Mouse (Mus musculus) brain, embryonic 18.5 days (tissue): ENCODE measurements around the gene Setd1a.

Source experiments
- DNase-seq: peaks from one replicate; pipeline ENCODE4 v3.0.0-alpha.2; 2012; ENCODE audit warnings: low read depth, low spot score

Setd1a gene

DNA sequence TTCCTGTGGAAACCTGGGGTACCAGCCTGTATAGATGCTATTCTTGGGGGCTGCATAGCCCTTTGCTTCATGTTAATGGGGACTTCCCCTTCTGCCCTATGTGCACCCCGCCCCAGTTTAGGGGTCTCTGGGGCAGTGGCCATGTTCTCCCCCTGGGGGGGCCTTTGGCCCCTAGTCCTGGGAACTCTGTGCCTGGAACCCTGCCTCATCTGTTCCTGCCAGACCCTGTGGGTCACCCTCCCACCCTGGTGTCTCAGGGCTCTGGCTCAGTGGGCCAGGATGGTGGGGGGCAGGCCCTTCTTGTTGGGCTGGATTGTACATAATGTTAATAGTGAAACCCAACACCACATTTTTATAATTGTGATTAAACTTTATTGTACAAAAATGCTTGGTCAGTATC lies 23.3 kb downstream of the Setd1a start:
- DNase-seq, result no peak

DNA sequence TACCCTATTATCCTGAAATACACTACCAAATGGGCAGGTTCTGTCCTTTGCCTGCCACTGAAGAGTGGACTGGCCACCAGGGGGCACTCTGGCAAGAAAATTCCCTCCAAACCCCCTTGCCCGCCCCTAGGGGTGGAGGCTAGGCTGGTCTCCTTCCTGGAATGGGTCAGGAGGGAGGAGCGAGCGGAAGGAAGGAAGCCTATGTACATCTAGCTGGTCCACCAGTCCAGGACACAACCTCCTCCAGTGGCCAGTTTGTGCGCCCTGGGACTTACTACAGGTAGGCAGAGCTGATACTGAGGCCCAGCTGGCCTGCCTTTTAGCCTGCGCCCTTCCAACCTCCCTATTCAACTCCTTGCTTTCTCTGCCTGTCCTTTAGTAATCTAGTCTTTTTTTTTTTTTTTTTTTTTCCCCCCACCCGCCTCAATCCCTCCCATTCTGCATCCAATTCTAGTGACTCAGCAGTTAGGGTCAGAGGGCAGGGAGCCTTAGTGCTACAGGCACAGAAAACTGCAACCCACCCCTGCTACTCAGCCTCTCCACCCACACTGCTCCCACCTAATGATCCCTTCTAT lies 24.1 kb downstream of the Setd1a start, which contains the start of gene Hsd3b7:
Hsd3b7 (plus strand) TSS at position 170 of the 575 bp plus-strand sequence.
- DNase-seq, result no peak

DNA sequence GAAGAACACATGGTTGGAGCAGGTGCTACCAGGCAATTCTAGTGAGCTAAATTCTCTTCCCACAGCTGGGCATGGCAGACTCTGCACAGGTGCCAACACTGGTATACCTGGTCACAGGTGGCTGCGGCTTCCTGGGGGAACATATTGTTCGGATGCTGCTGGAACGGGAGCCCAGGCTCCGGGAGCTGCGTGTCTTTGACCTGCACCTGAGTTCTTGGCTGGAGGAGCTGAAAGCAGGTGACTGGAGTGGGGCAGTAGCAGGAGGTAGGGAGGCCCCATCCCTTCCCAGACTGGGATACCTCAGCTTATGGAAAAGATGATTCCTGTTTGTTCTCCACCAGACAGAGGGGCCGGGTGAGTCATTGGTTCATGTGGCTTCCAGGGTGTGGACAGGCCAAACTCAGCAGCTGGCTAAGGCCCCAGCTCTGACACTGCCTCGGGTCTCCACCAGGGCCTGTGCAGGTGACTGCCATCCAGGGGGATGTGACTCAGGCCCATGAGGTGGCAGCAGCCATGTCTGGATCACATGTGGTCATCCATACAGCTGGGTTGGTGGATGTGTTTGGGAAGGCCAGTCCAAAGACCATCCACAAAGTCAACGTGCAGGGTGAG lies 24.6 kb downstream of the Setd1a start:
- no peak for DNase-seq

DNA sequence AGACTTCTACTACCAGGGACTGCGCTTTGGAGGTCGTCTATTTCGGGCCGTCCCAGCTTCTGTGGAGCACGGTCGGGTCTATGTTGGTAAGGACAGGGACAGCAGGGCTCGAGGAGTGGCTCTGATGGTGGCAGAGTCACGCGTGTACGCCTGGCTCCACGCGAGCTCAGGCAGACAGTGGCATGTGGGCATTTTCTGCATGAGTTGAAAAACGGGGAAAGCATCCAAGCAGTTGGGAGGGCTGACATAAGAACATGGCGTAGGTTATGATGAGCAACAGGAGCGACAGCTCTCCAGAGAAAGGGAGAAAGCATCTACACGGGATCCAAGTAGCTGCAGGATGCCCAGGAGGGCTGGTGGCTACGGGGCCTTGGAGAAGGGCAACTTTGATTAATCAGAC lies 25.8 kb downstream of the Setd1a start:
- no peak for DNase-seq

DNA sequence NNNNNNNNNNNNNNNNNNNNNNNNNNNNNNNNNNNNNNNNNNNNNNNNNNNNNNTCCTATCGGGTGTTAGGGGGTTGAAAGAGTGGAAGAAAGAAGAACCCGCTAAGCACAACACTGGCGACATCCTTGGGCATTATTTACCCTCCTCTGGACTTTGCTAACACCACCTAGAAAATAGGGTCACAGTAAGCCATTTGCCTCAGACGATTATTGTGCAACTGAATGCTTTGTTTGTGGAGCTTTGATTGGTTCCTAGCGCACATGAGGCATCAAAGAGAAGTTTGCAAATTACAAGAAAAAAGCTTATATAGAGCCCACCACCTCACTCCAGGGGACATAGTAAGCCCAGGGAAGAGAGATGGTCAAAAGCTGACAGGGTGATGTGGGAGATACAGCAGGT lies 32.4 kb downstream of the Setd1a start:
- no peak for DNase-seq

DNA sequence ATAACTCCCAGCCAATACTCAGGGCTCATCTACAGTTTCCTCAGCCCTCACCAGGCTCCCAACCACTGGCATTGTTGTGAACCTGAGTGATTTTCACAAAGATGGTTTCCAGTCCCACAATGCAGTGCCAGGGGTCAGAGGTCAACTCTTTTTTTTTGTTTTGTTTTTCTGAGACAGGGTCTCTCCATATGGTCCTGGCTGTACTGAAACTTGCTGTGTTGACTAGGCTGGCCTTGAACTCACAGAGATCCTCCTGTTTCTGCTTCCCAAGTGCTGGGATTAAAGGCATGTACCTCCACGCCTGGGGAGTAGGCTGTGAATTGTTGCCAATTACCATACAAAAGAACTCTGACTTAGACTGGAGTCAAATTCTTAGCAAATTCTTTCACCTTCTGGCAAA lies 33.4 kb downstream of the Setd1a start:
- no peak for DNase-seq

DNA sequence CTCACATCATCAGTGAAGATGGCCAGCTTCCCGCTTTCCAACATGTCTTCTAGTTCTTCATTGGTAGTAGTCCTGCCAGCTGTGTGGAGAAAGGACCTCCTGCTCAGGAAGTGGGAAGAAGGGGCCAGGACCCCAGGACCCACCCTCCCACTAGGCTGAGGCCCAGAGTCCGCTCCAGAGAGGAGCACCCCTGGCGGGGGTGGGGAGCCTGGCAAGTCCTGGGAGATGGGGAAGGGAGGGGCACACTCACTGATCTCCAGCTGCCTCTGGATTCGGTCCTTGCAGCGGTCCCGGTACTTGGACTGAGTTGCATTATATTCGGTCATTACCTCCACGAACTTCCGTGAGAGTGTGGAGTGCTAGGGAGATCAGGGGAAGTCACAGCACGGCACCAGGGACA lies 34.2 kb downstream of the Setd1a start:
- DNase-seq, result no peak

DNA sequence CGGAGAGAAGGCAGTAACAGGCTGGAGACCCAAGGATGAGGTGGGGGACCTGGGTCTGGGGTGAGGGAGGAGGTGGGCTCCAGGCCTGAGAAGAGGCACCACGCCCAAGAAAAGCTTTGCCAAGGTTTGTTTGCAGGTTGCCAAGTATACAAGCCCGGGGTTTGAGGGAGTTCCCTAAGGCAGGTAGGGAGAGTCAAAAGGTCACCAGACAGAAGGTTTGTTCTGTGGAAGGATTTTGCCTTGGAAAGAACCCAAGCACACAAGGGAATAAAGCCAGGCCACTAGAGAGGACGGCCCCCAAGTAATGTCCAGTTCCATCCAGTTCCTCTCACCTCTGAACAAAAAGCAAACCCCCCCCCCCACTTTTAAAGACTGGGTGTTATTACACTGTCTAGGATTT lies 34.8 kb downstream of the Setd1a start:
- no peak for DNase-seq

DNA sequence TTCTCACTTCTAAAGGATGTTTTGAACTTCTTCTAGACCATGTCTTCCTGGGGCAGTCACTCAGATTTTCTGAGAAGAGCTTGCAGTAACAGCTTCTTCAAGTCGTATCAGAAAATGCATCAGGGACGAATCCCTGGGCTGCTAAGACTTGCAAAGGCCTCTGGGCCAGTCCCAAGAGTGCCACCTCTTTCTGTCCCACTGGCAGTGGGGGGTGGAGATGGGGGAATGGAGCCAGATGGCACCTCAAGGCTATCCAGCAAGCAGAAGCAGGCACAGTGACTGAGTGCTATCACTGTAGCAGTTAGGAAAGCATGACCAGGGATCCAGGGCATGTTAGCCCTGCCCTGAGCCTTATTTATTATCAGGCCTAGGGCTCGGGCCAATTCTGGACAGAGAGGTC lies 35.8 kb downstream of the Setd1a start:
- no peak for DNase-seq

DNA sequence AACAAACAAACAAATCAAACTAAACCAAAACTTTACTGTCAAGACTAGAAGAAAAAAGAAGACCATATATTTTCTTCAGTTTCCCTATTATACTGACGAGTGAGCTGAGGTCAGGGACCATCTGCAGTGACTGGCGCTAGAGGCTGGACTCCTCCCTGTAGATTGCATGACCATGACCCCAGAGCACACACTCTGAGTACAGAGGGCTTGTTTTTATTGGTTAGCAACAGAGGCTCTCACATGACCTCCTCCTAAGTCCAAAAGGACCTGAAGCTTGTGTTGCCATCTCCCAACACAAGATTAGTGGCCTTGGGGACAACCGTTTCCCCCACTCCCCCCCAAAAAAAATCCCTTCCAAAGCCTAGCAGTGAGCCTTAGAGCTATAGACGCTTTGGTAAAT lies 37.4 kb downstream of the Setd1a start:
- no peak for DNase-seq

DNA sequence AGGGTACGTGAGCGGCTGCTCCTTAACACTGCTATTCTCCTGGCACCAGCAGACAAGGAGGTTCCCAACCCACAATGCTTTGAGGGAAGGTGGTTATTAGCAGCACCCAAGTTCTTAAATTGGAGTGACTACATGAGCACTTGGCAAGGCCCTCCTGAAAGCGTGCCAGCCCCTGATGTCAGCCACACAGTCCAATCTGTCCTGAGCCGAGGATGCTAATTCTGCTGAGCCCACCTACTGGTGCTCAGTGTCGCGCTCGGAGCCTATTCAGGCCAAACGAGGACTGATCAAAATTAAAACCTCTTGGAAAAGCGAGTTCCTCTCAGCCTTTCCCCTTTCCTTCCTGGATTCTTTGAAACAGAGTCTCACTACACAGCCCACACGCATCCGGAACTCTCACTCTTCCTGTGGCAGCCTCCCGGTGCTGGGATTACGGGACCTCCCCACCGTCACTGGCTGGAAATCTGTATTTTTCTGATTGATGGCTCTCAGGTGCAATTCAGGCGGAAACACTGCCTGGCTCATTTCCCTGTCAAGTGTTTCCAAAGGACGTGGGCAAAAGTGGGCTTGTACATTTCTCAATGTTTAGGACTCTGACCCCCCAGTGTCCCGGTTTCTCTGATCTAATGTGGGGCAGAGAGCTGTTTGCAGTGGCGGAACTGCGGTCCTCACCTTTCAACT lies 37.9 kb downstream of the Setd1a start:
- peak; percentile 20 for DNase-seq

DNA sequence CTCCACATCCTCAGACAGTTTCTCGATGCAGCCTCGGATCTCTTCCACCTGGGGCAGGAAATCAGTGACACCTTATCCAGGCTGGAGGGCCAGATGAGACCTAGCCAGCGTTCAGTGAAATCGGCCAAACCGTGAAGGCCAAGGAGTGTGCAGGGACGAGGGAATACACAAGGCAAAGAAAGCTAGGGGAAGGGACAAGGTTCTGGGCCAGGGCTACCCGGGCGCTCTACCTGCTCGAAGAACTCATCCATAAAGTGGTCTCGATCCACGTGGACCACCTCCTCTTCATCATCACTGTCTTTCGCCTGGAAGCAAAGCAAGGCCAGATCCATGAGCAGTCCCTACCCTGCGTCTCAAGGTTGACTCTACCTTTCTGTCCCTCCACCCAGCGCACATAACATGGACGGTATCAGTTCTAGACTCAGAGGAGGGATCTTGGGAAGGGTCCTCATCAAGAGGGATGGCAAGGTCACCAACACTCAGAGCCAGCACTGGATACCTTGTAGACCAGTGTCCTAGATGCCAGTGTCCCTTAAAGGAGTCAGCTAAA lies 38.7 kb downstream of the Setd1a start:
- no peak for DNase-seq

DNA sequence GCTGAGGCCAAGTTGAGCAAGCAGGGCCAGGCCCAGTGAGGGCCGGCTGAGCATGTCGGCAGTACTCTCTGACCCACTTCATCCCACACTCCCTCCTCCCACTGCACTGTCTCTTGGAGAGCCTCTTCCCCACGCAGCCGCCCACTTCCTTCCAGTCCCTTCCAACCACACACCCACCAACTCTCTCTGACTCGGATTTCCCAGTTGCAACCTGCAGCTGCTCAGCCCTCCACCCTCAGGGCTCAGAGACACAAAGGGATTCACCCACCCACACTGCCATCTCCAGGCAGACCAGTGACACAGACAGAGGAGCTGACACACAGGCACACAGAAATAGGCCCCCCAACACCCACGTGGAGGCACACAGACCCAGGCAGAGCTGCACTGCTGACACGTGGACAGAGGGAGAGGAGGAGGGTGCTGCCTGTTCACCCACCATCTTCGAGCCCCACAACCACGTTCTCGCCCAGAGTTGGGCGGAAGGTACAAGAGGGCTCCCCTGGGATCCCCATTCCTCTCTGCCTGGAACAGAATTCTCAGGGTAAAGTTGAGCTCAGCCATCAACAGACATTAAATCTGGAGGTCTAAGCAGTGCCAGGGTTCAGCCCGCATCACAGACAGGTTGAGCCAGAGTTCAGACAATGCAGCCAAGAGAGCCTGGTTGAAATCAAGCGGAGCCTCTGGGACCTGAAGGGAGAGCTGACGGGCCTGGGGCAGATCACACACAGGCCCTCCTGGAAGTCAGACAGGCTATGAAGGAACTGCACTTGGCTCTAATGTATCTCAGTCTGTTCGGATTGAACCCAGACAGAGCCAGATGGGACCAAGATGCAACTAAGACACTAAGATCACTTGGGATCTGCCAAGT lies 39.7 kb downstream of the Setd1a start:
- DNase-seq, result no peak

DNA sequence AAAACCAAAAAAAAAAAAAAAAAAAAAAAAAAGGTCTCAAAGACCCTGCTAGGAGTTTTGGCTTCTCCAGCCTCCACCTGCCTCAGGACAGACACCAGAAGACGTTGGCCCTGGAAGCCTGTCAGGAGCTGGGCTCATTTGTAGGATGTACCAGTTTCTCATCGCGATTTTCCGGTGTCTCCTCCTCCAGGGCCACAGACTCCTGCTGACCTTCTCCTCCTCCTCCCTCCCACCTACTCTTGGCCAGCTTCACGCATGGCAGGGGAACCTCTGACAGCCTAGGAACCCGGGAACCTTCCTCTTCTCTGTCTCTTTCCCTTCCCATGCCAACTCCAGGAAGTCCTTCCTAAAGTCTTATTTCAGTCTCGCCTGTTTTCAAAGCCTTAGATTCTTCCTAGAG lies 40.6 kb downstream of the Setd1a start:
- DNase-seq, result no peak

DNA sequence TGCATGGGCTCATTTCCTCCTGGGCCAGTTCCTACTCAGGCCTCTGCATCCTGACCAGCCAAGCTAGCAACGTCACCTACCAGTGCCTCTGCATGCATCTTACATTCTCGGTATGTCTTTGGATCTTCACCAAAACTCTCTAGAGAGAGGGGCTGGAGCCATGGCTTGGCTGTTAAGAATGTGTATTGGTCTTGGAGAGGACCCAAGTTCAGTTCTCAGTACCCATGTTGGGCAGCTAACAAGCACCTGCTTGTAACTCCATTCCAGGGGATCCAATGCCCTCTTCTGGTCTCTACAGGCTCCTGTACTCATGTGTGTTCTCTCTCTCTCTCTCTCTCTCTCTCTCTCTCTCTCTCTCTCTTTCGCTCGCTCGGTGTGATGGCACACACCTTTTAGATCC lies 41.3 kb downstream of the Setd1a start:
- DNase-seq, result no peak

DNA sequence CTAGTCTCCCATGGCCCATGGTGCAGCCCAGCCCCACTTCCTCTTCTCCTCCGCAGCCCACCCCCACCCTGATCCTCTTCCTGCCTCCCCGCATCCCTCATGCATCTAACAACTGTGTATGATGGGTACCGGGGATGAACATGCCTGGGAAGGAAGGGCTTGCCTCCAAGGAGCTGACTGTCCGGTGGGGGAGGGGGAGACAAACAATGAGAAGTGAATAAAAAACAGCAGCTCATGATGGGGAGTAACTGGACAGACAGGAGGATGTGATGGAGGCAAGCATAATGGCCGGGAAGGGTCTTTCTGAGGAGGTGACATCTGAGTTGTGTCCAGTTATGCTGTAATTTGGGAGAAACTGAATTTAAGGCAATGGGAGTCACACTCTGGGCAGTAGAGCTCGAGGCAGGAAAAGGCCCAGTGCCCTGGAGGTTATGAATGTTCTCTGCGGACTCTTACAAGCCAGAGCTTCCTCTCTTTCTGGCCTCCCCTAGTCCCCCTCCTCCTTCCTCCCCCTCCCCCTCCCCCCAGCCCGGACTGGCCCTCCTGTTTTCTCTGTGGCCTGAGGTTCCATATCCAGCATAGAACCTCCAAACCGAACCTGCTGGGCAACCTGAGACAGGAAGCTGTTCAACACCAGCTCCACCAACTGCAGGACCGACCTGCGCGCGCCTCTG lies 44.5 kb downstream of the Setd1a start:
- DNase-seq, result no peak

DNA sequence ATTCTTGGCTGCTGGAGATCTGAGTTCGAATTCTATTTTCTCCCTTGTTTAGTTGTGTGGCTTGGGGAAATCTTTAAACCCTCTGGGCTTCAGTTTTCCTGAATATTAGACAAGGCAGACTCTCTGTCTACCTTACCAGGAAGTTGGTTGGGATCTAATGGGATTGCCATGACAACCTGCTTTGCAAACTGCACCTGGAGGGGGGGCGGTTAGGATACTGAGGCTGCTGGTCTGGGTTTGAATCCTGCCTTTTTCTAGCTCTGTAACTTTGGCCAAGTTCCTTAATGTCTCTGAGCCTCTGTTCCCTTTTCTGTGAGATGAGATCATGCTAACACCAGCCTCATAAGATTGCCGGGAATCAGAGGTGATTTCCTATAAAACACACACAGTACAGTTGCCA lies 46.0 kb downstream of the Setd1a start:
- no peak for DNase-seq

DNA sequence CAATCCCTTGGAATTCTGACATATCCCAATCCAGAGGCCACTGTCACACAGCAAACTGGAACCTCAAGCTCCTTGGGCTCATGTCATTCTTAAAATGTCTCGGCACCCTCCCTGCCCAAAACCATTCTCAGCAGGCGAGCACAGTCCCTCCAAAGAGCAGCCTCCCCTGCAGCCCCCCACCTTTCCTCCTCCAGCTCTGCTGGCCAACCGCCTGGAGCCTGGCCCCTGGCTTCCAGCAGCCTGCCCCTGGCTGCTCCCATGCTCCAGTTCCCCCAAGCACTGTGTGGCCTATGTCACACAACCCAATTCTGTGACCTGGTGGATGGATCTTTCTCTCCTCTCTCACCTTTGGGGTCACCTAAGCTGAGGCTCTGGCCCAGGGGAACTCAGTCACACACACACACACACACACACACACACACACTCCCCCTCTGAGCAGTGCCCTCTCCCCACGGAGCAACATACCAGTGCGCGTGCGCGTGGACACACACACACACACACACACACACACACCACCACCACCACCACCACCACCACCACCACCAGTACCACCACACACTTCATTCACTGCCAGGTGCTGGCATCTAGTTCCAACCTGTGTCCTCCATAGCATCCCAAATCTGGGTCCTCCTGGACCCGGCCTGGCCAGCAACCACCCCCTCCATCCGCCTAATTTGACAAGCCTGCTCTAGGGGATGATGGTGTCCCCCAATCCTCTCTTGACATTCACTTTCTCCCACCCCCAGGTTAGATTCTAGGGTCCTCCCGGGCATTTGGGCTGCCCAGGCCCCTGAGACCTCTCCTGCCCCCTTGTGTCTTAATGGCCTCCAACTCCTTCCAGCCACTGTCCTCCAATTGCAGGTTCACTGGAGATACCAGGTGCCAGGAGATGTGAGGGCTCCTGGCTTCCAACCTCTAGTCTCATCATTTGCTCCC lies 47.0 kb downstream of the Setd1a start:
- no peak for DNase-seq

DNA sequence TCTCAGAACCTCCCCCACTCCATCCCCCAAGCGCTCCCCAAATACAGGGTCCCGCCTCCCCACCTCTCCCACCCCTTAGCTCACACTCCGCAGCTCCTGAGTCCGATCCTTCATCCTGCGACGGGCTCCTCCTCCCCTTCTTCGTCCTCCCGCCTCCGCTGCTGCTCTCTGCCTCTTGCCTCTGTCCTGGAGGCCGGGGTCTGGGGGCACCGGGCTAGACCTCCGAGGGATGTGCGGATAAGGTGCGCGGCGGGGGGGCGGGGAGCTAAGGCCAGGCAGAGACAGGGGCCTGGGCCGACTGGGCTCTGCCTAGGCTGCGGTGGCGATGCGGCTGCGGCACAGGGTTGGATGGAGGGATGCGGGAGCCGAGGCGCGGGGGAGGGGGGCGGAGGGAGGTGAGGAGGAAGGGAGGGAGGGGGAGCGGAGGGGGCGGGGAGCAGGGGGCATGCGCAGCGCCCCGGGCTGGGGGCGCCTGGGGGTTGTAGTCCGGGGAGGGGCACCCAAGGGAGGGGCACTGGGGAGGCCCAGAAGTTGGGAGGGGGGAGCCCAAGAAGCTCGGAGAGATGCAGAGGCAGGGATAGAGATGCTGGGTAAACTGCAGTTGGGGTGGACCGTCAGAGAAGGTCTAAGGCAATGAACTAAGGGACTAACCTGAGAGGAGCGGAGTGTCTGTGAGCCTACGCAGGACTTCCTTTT lies 47.9 kb downstream of the Setd1a start, which contains the start of the genes Stx4a and Stx1b:
Stx4a (plus strand) TSS at position 119 of the 696 bp plus-strand sequence.
Stx1b (minus strand) TSS at position 374 of the 696 bp plus-strand sequence.
- DNase-seq, result peak; percentile 59

DNA sequence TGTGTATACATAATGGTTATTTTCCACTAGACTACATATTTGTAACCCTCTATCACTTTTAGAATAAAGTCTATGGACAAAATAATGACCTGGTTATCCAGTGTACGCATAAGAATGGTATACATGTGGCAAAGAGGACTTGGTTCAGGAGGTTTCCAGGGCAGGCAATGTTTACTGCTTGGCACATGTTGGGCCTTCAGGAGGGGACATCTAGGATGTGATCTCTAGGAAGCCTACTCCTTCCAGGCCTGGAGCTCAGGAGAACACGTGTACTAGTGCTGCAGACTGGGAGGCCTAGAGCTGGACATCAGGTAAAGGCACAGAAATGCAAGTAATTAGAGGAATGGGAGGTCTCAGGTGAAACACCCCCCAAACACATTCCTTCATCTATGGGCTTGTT lies 59.1 kb downstream of the Setd1a start:
- no peak for DNase-seq
